In the genomic region with DNA sequence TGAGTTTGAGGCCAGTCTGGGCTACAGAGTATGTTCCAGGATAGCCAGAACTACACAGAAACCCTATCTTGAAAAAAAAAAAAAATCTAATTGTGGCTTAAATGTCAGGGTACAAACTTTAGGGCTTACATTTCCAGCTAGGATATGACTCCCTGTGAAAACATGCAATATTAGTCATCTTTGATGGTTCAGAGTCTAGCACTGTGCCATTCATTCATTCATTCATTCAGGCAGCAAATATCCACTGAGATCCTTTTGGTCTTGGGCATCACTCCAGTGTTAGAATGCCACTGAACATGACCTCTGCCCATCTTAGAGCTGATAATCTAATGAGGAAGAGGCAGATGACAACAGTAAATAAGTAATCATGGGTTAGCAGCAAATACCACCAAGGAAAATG, we compare ENCODE assay signal across 22 mouse cellular contexts. TPM values are rescaled to one million over a fixed set of nuclear protein-coding genes. Genes with fewer than 3 reads are reported as not detected.
DNase-seq lines count a peak whose midpoint lies in the region; ATAC-seq and TF ChIP-seq lines count a peak whose summit lies in the region.
"Had no signal": no experiment of that assay in that cellular context is flagged by ENCODE, and none has a peak within 500 bp of the region (broad histone marks: within the 10 kb centered on the region; RNA-seq: fewer than 3 reads in every experiment).

No protein-coding gene starts in this region.

- H3K36me3 ChIP-seq in kidney, embryonic 16.5 days (ENCODE audit: insufficient read depth, low read length), result peaks cover 3% of the 10 kb centered on the region; the same call in 1 of the 2 replicates
- H3K36me3 ChIP-seq in midbrain, embryonic 10.5 days, result peaks cover 6% of the 10 kb centered on the region
- H3K36me3 ChIP-seq in midbrain, embryonic 14.5 days (ENCODE audit: control insufficient read depth, insufficient read depth, low read length), result peaks cover 5% of the 10 kb centered on the region; the same call in 1 of the 2 replicates
- H3K36me3 ChIP-seq: hindbrain, embryonic 15.5 days; intestine, embryonic 15.5 days; limb, embryonic 13.5 days; stomach, embryonic 15.5 days had no signal

- no peak for ATAC-seq in kidney, embryonic 16.5 days (ENCODE audit: low FRiP score, low TSS enrichment)
- no peak for ATAC-seq in midbrain, embryonic 14.5 days (ENCODE audit: low FRiP score, low TSS enrichment)
- ATAC-seq: forebrain, postnatal 0 days; intestine, embryonic 15.5 days had no signal

- TF ChIP-seq POLR2A in embryonic fibroblast, embryonic 13.5 days (IDR thresholded peaks at IDR 0.05; ENCODE audit: low read depth, low read length), result no peak

- H3K4me1 ChIP-seq in kidney, embryonic 16.5 days (ENCODE audit: insufficient read depth, low read length), result peaks cover 93% of the 10 kb centered on the region
- peaks cover 89% of the 10 kb centered on the region for H3K4me1 ChIP-seq in midbrain, embryonic 10.5 days
- peaks cover 47% of the 10 kb centered on the region for H3K4me1 ChIP-seq in midbrain, embryonic 14.5 days (ENCODE audit: control insufficient read depth, insufficient read depth, low read length)
- H3K4me1 ChIP-seq in embryonic fibroblast, embryonic 13.5 days (ENCODE audit: control insufficient read depth, insufficient read depth, low read length), result peaks cover 26% of the 10 kb centered on the region

- no peak for DNase-seq in kidney, postnatal 14 days
- no peak for DNase-seq in midbrain, embryonic 10.5 days (ENCODE audit: low spot score)
- no peak for DNase-seq in midbrain, embryonic 14.5 days
- DNase-seq in neural tube, embryonic 10.5 days (ENCODE audit: extremely low spot score, low spot score), result no peak
- DNase-seq in left cerebral cortex, postnatal 36 days (ENCODE audit: low spot score in 2 of 2), result no peak
- no peak for DNase-seq in right cerebral cortex, postnatal 14 days
- DNase-seq: adrenal gland, postnatal 25 days; cerebellum, adult 11 months; cerebellum, postnatal 14 days; forebrain, postnatal 0 days; gastrocnemius, postnatal 14 days; heart, postnatal 36 days; kidney, adult 8-10 months; lung, adult 18-20 months; thymus, postnatal 25 days had no signal

- no peaks in the 10 kb centered on the region for H3K27me3 ChIP-seq in kidney, embryonic 16.5 days (ENCODE audit: insufficient read depth, low read length)
- H3K27me3 ChIP-seq in midbrain, embryonic 10.5 days (ENCODE audit: low read depth, poor library complexity, severe bottlenecking), result no peaks in the 10 kb centered on the region
- H3K27me3 ChIP-seq in midbrain, embryonic 14.5 days (ENCODE audit: control insufficient read depth, insufficient read depth, low read length), result no peaks in the 10 kb centered on the region
- H3K27me3 ChIP-seq: hindbrain, embryonic 15.5 days; intestine, embryonic 15.5 days; limb, embryonic 13.5 days; stomach, embryonic 15.5 days had no signal

- no peaks in the 10 kb centered on the region for H3K9me3 ChIP-seq in kidney, embryonic 16.5 days (ENCODE audit: low read length)
- H3K9me3 ChIP-seq in midbrain, embryonic 10.5 days (replicated peaks), result no peaks in the 10 kb centered on the region
- H3K9me3 ChIP-seq in midbrain, embryonic 14.5 days (ENCODE audit: control insufficient read depth, low read length), result no peaks in the 10 kb centered on the region
- H3K9me3 ChIP-seq: hindbrain, embryonic 15.5 days; intestine, embryonic 15.5 days; limb, embryonic 13.5 days; stomach, embryonic 15.5 days had no signal

- H3K9ac ChIP-seq in kidney, embryonic 16.5 days (replicated peaks; ENCODE audit: low read length), result no peak overlapping the region
- no peak overlapping the region for H3K9ac ChIP-seq in midbrain, embryonic 14.5 days (replicated peaks; ENCODE audit: low read length)
- H3K9ac ChIP-seq: forebrain, postnatal 0 days; hindbrain, embryonic 15.5 days; intestine, embryonic 15.5 days; limb, embryonic 13.5 days; stomach, embryonic 15.5 days had no signal

- no peak overlapping the region for H3K4me2 ChIP-seq in kidney, embryonic 16.5 days (replicated peaks; ENCODE audit: low read depth, low read length)
- no peak overlapping the region for H3K4me2 ChIP-seq in midbrain, embryonic 14.5 days (ENCODE audit: low read length)
- H3K4me2 ChIP-seq: hindbrain, embryonic 15.5 days; intestine, embryonic 15.5 days; stomach, embryonic 15.5 days had no signal

- H3K27ac ChIP-seq in kidney, embryonic 16.5 days (ENCODE audit: low read length), result peak overlapping the region; percentile 45; the same call in 1 of the 2 replicates
- 0 out of 2 replicates have a peak overlapping the region, but pooled peaks have one; percentile 95 for H3K27ac ChIP-seq in midbrain, embryonic 10.5 days (replicated peaks)
- no peak overlapping the region for H3K27ac ChIP-seq in midbrain, embryonic 14.5 days (replicated peaks; ENCODE audit: low read depth, low read length)
- H3K27ac ChIP-seq in embryonic fibroblast, embryonic 13.5 days (ENCODE audit: insufficient read depth, low read length), result peak overlapping the region; percentile 93
- H3K27ac ChIP-seq: hindbrain, embryonic 15.5 days; intestine, embryonic 15.5 days; layer of hippocampus, adult 2 months; limb, embryonic 13.5 days had no signal

- intact Hi-C loops in left cerebral cortex, postnatal 36 days (cut with DNase I), result no loop called here

- TF ChIP-seq CTCF in embryonic fibroblast, embryonic 13.5 days (IDR thresholded peaks at IDR 0.05; ENCODE audit: borderline replicate concordance, insufficient read depth, low read length), result no peak

- no peak overlapping the region for H3K4me3 ChIP-seq in kidney, embryonic 16.5 days (ENCODE audit: low read length)
- no peak overlapping the region for H3K4me3 ChIP-seq in midbrain, embryonic 10.5 days
- H3K4me3 ChIP-seq in midbrain, embryonic 14.5 days (replicated peaks; ENCODE audit: low read depth, low read length), result no peak overlapping the region
- H3K4me3 ChIP-seq in embryonic fibroblast, embryonic 13.5 days (ENCODE audit: insufficient read depth, low read length), result no peak overlapping the region
- H3K4me3 ChIP-seq: hindbrain, embryonic 15.5 days; intestine, embryonic 15.5 days; layer of hippocampus, adult 2 months; limb, embryonic 13.5 days; stomach, embryonic 15.5 days had no signal

RNA-seq across cellular contexts. Expression of a gene that starts 20.2 kb away (rescaled TPM):
- polyA plus RNA-seq in kidney, embryonic 16.5 days (2015; fragmentation: Nextera tagmentation; extraction: Ambion mirVana), result 22.2 and 26.0 TPM in 2 replicates
- 24.6 and 27.8 TPM in 2 replicates for polyA plus RNA-seq in midbrain, embryonic 10.5 days (2016; fragmentation: Nextera tagmentation; extraction: Ambion mirVana)
- polyA plus RNA-seq in midbrain, embryonic 14.5 days (2014; fragmentation: Nextera tagmentation; extraction: Ambion mirVana), result 36.5 and 38.5 TPM in 2 replicates
- 22.1 and 25.9 TPM in 2 replicates for polyA plus RNA-seq in embryonic fibroblast, embryonic 13.5 days (2011; ENCODE audit: insufficient read length, low read depth, missing spikeins)
- 100 to 1,000 TPM; 109 to 114 TPM for total RNA-seq in left cerebral cortex, postnatal 36 days (2021)

RNA-seq across cellular contexts. Expression of a gene that starts 51.3 kb away (rescaled TPM):
- polyA plus RNA-seq in kidney, embryonic 16.5 days (2015; fragmentation: Nextera tagmentation; extraction: Ambion mirVana), result 142 and 148 TPM in 2 replicates
- 207 and 216 TPM in 2 replicates for polyA plus RNA-seq in midbrain, embryonic 10.5 days (2016; fragmentation: Nextera tagmentation; extraction: Ambion mirVana)
- polyA plus RNA-seq in midbrain, embryonic 14.5 days (2014; fragmentation: Nextera tagmentation; extraction: Ambion mirVana), result 134 and 200 TPM in 2 replicates
- polyA plus RNA-seq in embryonic fibroblast, embryonic 13.5 days (2011; ENCODE audit: insufficient read length, low read depth, missing spikeins), result 83.5 and 94.6 TPM in 2 replicates
- 100 to 1,000 TPM; 112 to 120 TPM for total RNA-seq in left cerebral cortex, postnatal 36 days (2021)

RNA-seq across cellular contexts. Expression of a gene that starts 51.5 kb away (rescaled TPM):
- 39.4 and 41.1 TPM in 2 replicates for polyA plus RNA-seq in kidney, embryonic 16.5 days (2015; fragmentation: Nextera tagmentation; extraction: Ambion mirVana)
- polyA plus RNA-seq in midbrain, embryonic 10.5 days (2016; fragmentation: Nextera tagmentation; extraction: Ambion mirVana), result 17.0 and 18.1 TPM in 2 replicates
- polyA plus RNA-seq in midbrain, embryonic 14.5 days (2014; fragmentation: Nextera tagmentation; extraction: Ambion mirVana), result 7.3 and 10.2 TPM in 2 replicates
- polyA plus RNA-seq in embryonic fibroblast, embryonic 13.5 days (2011; ENCODE audit: insufficient read length, low read depth, missing spikeins), result 7.6 and 8.6 TPM in 2 replicates
- 1 to 10 TPM; 4.3 to 7.1 TPM for total RNA-seq in left cerebral cortex, postnatal 36 days (2021)
